Mouse (Mus musculus) small intestine, adult 2 months (tissue): Measurements from ENCODE around the gene Sphk1. TPM values are rescaled to one million over a fixed set of nuclear protein-coding genes. Genes with fewer than 3 reads are reported as not detected.

ENCODE experiments used
- H3K27ac ChIP-seq: fragments of 200-500 bp; 2 replicates; pipeline ENCODE4 v1.5.1; 2012; ENCODE audit warnings: low read depth, low read length, control low read depth, inconsistent platforms; ENCODE audit not compliant: insufficient read depth
- H3K27me3 ChIP-seq: fragments of 200-500 bp; 2 replicates; pipeline ENCODE4 v1.6.1; 2012; ENCODE audit warnings: mild to moderate bottlenecking, moderate library complexity, low read length, inconsistent platforms; ENCODE audit not compliant: control insufficient read depth, insufficient read depth
- H3K36me3 ChIP-seq: fragments of 200-500 bp; 2 replicates; pipeline ENCODE4 v1.6.1; 2012; ENCODE audit warnings: mild to moderate bottlenecking, low read length, control low read depth, inconsistent platforms; ENCODE audit not compliant: control insufficient read depth, insufficient read depth
- H3K4me1 ChIP-seq: fragments of 200-500 bp; 2 replicates; pipeline ENCODE4 v1.6.1; 2012; ENCODE audit warnings: low read length, inconsistent platforms, mixed read lengths; ENCODE audit not compliant: control insufficient read depth, insufficient read depth, insufficient read length
- H3K4me3 ChIP-seq: fragments of 200-500 bp; 2 replicates; pipeline ENCODE4 v1.5.1; 2012; ENCODE audit warnings: low read depth, mild to moderate bottlenecking, control low read depth, inconsistent platforms, low read length, moderate library complexity
- CTCF ChIP-seq: fragments of 200-500 bp; IDR thresholded peaks from 2 replicates; pipeline ENCODE4 v1.5.1; 2012; ENCODE audit warnings: low read depth, mild to moderate bottlenecking, control low read depth, inconsistent platforms, low read length, moderate library complexity, mixed read lengths; ENCODE audit not compliant: insufficient replicate concordance, insufficient read length; ENCODE audit errors: extremely low read depth
- POLR2A ChIP-seq: fragments of 200-500 bp; IDR thresholded peaks from 2 replicates; pipeline ENCODE4 v1.6.1; 2012; ENCODE audit warnings: low read depth, mild to moderate bottlenecking, control low read depth, inconsistent platforms, low read length, moderate library complexity
- WGBS: fragments of 180-500 bp; shearing (Covaris S2); methylation state at CpG from one replicate; pipeline ENCODE4 v1.1.7; 2018; 5-methylcytosine and 5-hydroxymethylcytosine counted together
- polyA plus RNA-seq: library from polyadenylated mRNA; depleted of rRNA; stranded (reverse); fragments of >200 nt; gene quantifications from 2 replicates; pipeline ENCODE4 v1.2.3, GENCODE M21; 2012

Sphk1 gene
- polyA plus RNA-seq, 1 experiment = 47.9 TPM

DNA sequence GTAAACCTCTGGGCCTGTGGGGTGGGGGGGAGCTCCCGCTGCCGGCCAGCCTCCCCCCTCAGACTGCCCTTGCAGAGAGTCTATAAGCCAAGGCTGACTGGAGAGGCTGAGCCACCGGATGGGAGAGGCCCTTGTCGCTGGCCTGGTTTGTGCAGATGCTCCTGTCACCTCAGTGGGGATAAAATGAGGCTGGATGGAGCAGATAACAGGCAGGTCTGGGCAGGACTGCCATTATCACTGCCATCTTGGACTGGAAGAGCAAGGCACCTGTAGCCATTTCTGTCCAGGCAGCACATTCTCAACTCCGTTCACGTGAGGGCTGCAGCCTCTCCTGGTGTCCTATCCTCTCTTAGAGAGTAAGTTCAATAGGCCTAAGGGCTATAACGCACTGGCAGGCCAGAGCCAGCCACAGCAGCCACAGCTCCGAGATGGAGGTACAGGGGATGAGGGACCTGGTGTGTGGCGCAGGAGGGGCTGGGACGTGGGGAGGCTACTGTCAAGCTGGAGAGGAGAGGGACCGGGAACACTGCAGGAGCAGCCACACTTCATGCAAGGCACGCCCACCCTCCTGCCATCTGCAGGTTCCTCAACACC is 7.5 kb downstream of the Sphk1 start:
- Histone ChIP-seq H3K27ac (no peak overlapping the region), H3K4me3 (no peak overlapping the region), H3K36me3 (peaks cover 21% of the 10 kb centered on the region), H3K27me3 (0 out of 2 replicates have a peak, but pooled peaks cover 3% of the 10 kb centered on the region), H3K4me1 (peaks cover 15% of the 10 kb centered on the region)
- WGBS = 88% methylated on average over 12 of the region's 12 CpGs
- no peak for TF ChIP-seq POLR2A
- no peak for TF ChIP-seq CTCF

GRCm38 (mm10) chr11:116541183-116541582 is 10.5 kb downstream of the Sphk1 start:
- WGBS = 67% methylated on average over 11 of the region's 11 CpGs
- Histone ChIP-seq H3K4me3 (no peak overlapping the region), H3K4me1 (peaks cover 12% of the 10 kb centered on the region), H3K36me3 (peaks cover 37% of the 10 kb centered on the region), H3K27ac (0 out of 2 replicates have a peak overlapping the region, but pooled peaks have one; percentile 15), H3K27me3 (no peaks in the 10 kb centered on the region)
- no peak for TF ChIP-seq POLR2A

GRCm38 (mm10) chr11:116543110-116543509 is 12.4 kb downstream of the Sphk1 start:
- WGBS = 80% methylated on average over 4 of the region's 4 CpGs
- Histone ChIP-seq H3K27ac (no peak overlapping the region), H3K36me3 (peaks cover 36% of the 10 kb centered on the region), H3K27me3 (no peaks in the 10 kb centered on the region), H3K4me3 (no peak overlapping the region), H3K4me1 (peaks cover 12% of the 10 kb centered on the region)
- peak; percentile 72; the same call in 1 of the 2 replicates for TF ChIP-seq CTCF
- TF ChIP-seq POLR2A = no peak

DNA sequence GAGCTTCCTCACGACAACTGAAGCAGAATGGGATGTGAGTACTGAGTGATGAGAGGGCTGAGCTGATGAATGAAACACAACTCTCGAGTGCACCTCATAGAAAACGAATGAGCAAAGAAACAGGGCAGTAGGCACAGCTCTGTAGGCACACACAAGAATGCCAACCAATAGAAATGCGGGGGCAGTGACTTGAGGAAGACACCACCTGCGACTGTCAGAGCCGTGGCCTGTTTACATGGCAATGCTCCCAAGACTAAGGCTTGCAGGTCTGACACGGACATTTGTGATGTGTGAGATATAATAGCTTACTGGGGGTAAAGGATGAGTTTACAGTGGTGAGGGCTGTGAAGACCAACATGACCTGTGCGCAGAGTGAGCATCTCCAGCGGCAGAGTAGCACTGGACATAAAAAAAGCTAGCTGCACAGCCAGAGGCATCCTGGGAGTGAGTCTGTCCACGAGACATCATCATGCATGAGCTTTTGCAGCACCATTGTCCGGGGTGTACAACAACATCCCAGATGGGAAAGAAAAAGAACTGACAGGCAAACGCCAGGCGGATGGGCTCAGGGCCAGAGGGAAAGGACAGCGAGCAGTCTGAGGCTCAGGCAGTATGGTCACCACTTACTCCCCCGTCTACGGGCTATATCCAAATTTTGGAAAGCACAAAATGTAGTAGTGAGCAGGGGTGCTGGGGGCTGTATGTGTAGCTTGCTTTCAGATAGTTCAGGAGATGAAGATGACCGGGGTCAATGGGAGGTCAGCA is 16.8 kb downstream of the Sphk1 start:
- no peak overlapping the region for H3K27ac ChIP-seq
- no peak for TF ChIP-seq POLR2A
- no peak for TF ChIP-seq CTCF
- no peaks in the 10 kb centered on the region for H3K27me3 ChIP-seq
- H3K4me3 ChIP-seq = no peak overlapping the region
- peaks cover 20% of the 10 kb centered on the region for H3K36me3 ChIP-seq
- no peaks in the 10 kb centered on the region for H3K4me1 ChIP-seq
- whole genome bisulfite sequencing = 87% methylated on average over 17 of the region's 17 CpGs

- TF ChIP-seq CTCF = no peak
- TF ChIP-seq POLR2A = no peak
- Histone ChIP-seq H3K27ac (no peak overlapping the region), H3K4me1 (no peaks in the 10 kb centered on the region), H3K4me3 (no peak overlapping the region), H3K36me3 (peaks cover 18% of the 10 kb centered on the region), H3K27me3 (no peaks in the 10 kb centered on the region)
- 98% methylated on average over 9 of the region's 9 CpGs for WGBS
Measured at GRCm38 (mm10) chr11:116548780-116549179, 18.1 kb downstream of the Sphk1 start.

DNA sequence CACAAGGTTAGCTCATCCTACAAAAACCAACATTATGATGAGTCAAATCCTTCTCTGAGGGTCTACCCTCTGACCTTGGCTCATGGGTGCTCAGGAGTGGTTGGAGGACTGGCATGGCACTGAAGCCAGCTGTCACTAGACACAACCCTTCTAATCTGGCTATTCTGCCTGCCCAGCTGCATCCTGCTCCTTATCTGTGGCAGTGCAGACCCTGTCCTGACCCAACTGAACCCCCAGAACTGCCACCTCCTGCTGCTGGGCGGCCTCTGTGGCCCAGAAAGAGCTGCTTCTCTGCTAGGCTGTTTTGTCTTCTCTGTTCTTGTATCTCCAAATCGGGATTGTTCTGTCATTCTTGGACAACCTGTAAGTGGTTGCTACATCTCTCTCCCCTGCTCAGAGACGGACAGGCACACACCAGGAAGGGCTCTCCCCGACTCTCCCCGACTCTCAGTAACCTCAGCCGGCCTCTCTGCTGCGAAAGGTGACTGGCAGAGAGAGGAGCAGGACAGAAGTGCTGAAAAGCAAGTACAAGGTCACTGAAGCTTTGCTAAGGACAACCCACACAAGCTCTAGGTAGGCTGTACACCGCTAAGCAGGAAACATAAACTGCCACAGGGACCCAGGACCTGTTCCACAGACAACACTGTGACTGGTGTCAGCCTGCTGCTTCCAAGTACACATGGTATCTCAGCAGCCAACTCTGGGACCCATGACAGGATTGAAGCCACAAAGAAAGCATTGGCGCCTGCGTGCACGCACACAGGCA is 18.7 kb downstream of the Sphk1 start:
- Histone ChIP-seq H3K4me3 (no peak overlapping the region), H3K27me3 (no peaks in the 10 kb centered on the region), H3K4me1 (no peaks in the 10 kb centered on the region), H3K27ac (no peak overlapping the region), H3K36me3 (peaks cover 12% of the 10 kb centered on the region)
- TF ChIP-seq POLR2A (no peak), CTCF (no peak)
- 85% methylated on average over 11 of the region's 11 CpGs for WGBS

DNA sequence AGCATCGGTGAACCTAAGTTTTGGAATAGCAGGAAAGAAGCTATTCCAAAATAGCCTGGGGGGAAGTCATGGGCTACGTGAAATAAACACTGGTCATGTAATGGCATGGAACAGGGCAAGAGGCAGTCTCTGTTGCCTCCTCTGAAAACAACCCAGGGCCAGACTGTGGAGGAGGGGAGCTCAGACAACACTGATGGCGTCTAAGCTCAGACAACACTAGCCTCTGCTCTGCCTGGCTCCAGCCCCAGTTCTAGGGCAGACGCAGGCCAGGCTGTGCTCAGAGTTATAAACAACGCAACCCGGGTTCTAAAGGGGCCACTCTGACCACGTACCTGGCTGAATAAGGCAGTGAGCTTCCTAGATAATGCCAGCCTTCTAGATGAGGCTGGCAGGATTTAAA is 20.0 kb downstream of the Sphk1 start:
- no peak overlapping the region for H3K4me3 ChIP-seq
- no peaks in the 10 kb centered on the region for H3K4me1 ChIP-seq
- WGBS = 74% methylated on average over 7 of the region's 7 CpGs
- TF ChIP-seq POLR2A (no peak), CTCF (no peak)
- 0 out of 2 replicates have a peak overlapping the region, but pooled peaks have one; percentile 14 for H3K27ac ChIP-seq
- H3K27me3 ChIP-seq = no peaks in the 10 kb centered on the region
- H3K36me3 ChIP-seq = peaks cover 3% of the 10 kb centered on the region
